Mouse (Mus musculus): ENCODE results near the gene Eln.

DNA sequence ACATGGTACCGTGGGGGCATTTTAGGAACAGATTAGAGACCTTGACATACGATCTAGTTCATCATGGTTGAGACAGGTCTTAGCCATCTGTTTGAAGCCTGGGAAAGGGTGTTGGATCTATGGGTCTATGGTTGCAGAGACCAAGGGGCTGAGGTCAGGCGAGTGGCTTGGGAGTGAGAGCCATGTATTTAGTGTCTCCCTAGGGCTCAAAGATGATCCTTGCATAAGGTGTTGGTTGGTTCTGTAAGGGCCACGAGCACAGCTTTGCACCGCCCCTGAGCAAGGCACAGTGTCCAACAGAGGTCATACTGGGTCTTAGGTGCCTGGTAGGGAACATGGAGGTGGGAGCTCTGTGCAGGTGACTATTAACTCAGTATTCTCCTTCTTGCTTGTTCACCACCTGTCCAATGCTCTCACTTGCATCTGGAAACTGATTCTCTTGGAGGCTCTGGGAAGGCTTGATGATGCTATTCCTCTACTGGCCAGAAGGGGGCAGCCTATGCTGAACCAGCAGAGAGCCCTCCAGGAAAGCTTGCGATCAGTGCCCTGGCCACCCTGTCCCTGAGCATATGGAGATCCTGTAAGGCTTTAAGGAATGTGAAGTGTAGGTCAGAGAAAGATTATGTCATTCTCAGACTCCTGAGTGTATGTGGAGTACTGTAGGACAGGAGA is 960 bp upstream of the Eln start:
- peak; percentile 87 for TF ChIP-seq CTCF (IDR thresholded peaks at IDR 0.05; ENCODE audit: low read depth, low read length)
- TF ChIP-seq POLR2A (IDR thresholded peaks at IDR 0.05; ENCODE audit: extremely low read depth, insufficient read depth, low read length), result no peak

All from liver, adult 2 months (tissue).